Mouse (Mus musculus): ENCODE measurements around the gene Bin2.

GRCm38 (mm10) chr15:100698078-100698477, 28.7 kb upstream of the Bin2 start:
- TF ChIP-seq CTCF (IDR thresholded peaks at IDR 0.05; ENCODE audit: borderline replicate concordance, control insufficient read depth, extremely low read depth, insufficient read depth, low read length, poor library complexity) (no peak), POLR2A (IDR thresholded peaks at IDR 0.05; ENCODE audit: control insufficient read depth, extremely low read depth, insufficient read depth, low read length, poor library complexity) (no peak)

All from thymus, adult 2 months (tissue).